Comparison of ENCODE assay signal across 18 mouse cellular contexts in genomic region chr3:130242647-130243296, GRCm38 (mm10).
DNase-seq lines count a peak whose midpoint lies in the region; ATAC-seq and TF ChIP-seq lines count a peak whose summit lies in the region.
"Had no signal": no experiment of that assay in that cellular context is flagged by ENCODE, and none has a peak within 500 bp of the region (broad histone marks: within the 10 kb centered on the region; RNA-seq: fewer than 3 reads in every experiment).

No protein-coding gene starts in this region.

- H3K9me3 ChIP-seq in lung, embryonic 16.5 days (ENCODE audit: control insufficient read depth, low read length): no peaks in the 10 kb centered on the region
- H3K9me3 ChIP-seq: forebrain, embryonic 12.5 days had no signal

- peak; percentile 19 for DNase-seq in embryo, embryonic 10.5 days (ENCODE audit: low spot score)
- no peak for DNase-seq in embryo, embryonic 10 days (ENCODE audit: low spot score)
- no peak for DNase-seq in lung, adult 2 months
- peak; percentile 76 for DNase-seq in Muller cell, postnatal 12 days (ENCODE audit: inconsistent ontology term)
- no peak for DNase-seq in cerebellum, postnatal 25 days
- DNase-seq: adrenal gland, adult 2 months; cerebellum, adult 11-12 months; gastrocnemius, postnatal 25 days; kidney, adult 2 months; kidney, postnatal 36 days; thymus, postnatal 14 days had no signal

- TF ChIP-seq POLR2A in lung, adult 2 months (IDR thresholded peaks at IDR 0.05; ENCODE audit: borderline replicate concordance, extremely low read depth, low read depth, low read length): no peak

- no peak overlapping the region for H3K4me2 ChIP-seq in lung, embryonic 16.5 days (ENCODE audit: low read depth, low read length)
- H3K4me2 ChIP-seq: forebrain, embryonic 12.5 days had no signal

- ATAC-seq in lung, embryonic 16.5 days (ENCODE audit: low read depth): 0 out of 2 replicates have a peak, but pooled peaks have one; percentile 52
- ATAC-seq in megakaryocyte progenitor cell, adult 5-6 weeks (replicated peaks; ENCODE audit: poor library complexity): peak; percentile 33; the same call in 1 of the 2 replicates
- ATAC-seq in megakaryocyte-erythroid progenitor cell, adult 5-6 weeks (replicated peaks; ENCODE audit: low FRiP score, low TSS enrichment, poor library complexity, severe bottlenecking): no peak
- ATAC-seq: CD4-positive, CD25-positive, alpha-beta regulatory T cell, adult 4 months had no signal

- no peak for TF ChIP-seq CTCF in lung, adult 2 months (IDR thresholded peaks at IDR 0.05; ENCODE audit: insufficient read depth, low read length)

- no peak overlapping the region for H3K4me3 ChIP-seq in lung, embryonic 16.5 days (ENCODE audit: low read length)
- no peak overlapping the region for H3K4me3 ChIP-seq in lung, adult 2 months (replicated peaks; ENCODE audit: extremely low read depth, low read depth, low read length)
- H3K4me3 ChIP-seq: forebrain, embryonic 12.5 days had no signal

- no peak overlapping the region for H3K9ac ChIP-seq in lung, embryonic 16.5 days (ENCODE audit: low read length)
- H3K9ac ChIP-seq: forebrain, embryonic 12.5 days had no signal

- H3K27me3 ChIP-seq in lung, embryonic 16.5 days (ENCODE audit: control insufficient read depth, insufficient read depth, low read depth, low read length): no peaks in the 10 kb centered on the region
- H3K27me3 ChIP-seq: forebrain, embryonic 12.5 days had no signal

- peaks cover 3% of the 10 kb centered on the region for H3K4me1 ChIP-seq in lung, embryonic 16.5 days (replicated peaks; ENCODE audit: control insufficient read depth, insufficient read depth, low read length)
- no peaks in the 10 kb centered on the region; the same call in 1 of the 2 replicates for H3K4me1 ChIP-seq in lung, adult 2 months (ENCODE audit: control insufficient read depth, insufficient read depth, low read length)
- H3K4me1 ChIP-seq: forebrain, embryonic 12.5 days had no signal

- no peaks in the 10 kb centered on the region for H3K36me3 ChIP-seq in lung, embryonic 16.5 days (ENCODE audit: control insufficient read depth, insufficient read depth, low read length)
- H3K36me3 ChIP-seq: forebrain, embryonic 12.5 days; G1E had no signal

- 55% methylated on average over 8 of the region's 8 CpGs for WGBS in lung, embryonic 16.5 days
- 54% methylated on average over 8 of the region's 8 CpGs for WGBS in lung, adult 2 months

- no peak overlapping the region for H3K27ac ChIP-seq in lung, embryonic 16.5 days (ENCODE audit: low read length)
- H3K27ac ChIP-seq: forebrain, embryonic 12.5 days; stomach, postnatal 0 days had no signal

Comparison
In these comparisons a context has a peak if more than half of its experiments do, and no peak if none do; other contexts are left out.
1. DNase-seq: peak in embryo, embryonic 10.5 days (single experiment) and Muller cell, postnatal 12 days (single experiment); none in embryo, embryonic 10 days (single experiment), lung, adult 2 months (single experiment) and cerebellum, postnatal 25 days (0 of 2).